Mouse (Mus musculus) left cerebral cortex, postnatal 14 days (tissue): ENCODE data around the gene Csrp1. TPM values are rescaled to one million over a fixed set of nuclear protein-coding genes. Genes with fewer than 3 reads are reported as not detected.

Experiments
- DNase-seq, 2 experiments: peaks; one replicate each; pipeline ENCODE4 v3.0.0; 2021 to 2022; ENCODE audit warnings: low spot score in 2 of 2, mixed read lengths in 1 of 2
- intact Hi-C: fragments of 180-260 bp; cut with DNase I; formaldehyde crosslinking; loops from one replicate; pipeline ENCODE4 v1.15.1; 2025
- long read RNA-seq, 2 experiments: library from polyadenylated mRNA; stranded (forward); transcript quantifications; one replicate each; pipeline ENCODE4 v2.0.0; 2021
- total RNA-seq, 2 experiments: library from RNA; stranded (reverse); gene quantifications; 2 replicates each; pipeline ENCODE4 v1.2.3; 2021

Csrp1 gene
- 100 to 1,000 TPM; 133 to 136 TPM for total RNA-seq
- long read RNA-seq, experiment 1, transcript Csrp1-201 (6 exons, 1,823 nt), result major isoform, 44 of 55 reads
- long read RNA-seq, experiment 1, partial matches to known transcripts, result 8 of 55 reads
- long read RNA-seq, experiment 1, other reads (novel, unspliced or antisense), result 3 of 55 reads
- long read RNA-seq, experiment 2, transcript Csrp1-201 (6 exons, 1,823 nt), result major isoform, 37 of 43 reads
- long read RNA-seq, experiment 2, partial matches to known transcripts, result 4 of 43 reads
- long read RNA-seq, experiment 2, other reads (novel, unspliced or antisense), result 2 of 43 reads

GRCm38 (mm10) chr1:135719983-135720382, at the start of gene Csrp1:
TSS of gene Csrp1 (plus strand) at chr1:135720061.
- intact Hi-C loops, result loop anchor here (1.0 to 10.0 kb wide), 4 partner anchors 33 to 225 kb away; no protein-coding TSS in a partner anchor
- DNase-seq, result no peak

- DNase-seq, result peak; percentile 90 to 91
- intact Hi-C loops, result loop anchor here (1.0 to 2.0 kb wide), 2 partner anchors 126 to 210 kb away; no protein-coding TSS in a partner anchor
Observed at GRCm38 (mm10) chr1:135670397-135671130, 49.3 kb upstream of the Csrp1 start.

- DNase-seq, result no peak
- intact Hi-C loops, result loop anchor here (2.0 kb wide), 1 partner anchor 211 kb away; no protein-coding TSS in a partner anchor
Observed at GRCm38 (mm10) chr1:135671406-135671805, 48.5 kb upstream of the Csrp1 start.

GRCm38 (mm10) chr1:135671956-135672355, 47.9 kb upstream of the Csrp1 start:
- intact Hi-C loops, result loop anchor here (2.0 kb wide), 1 partner anchor 211 kb away; no protein-coding TSS in a partner anchor
- peak in 1 of 2 experiments; percentile 24 for DNase-seq

- DNase-seq, result no peak
- intact Hi-C loops, result no loop called here
Observed at GRCm38 (mm10) chr1:135672374-135672773, 47.5 kb upstream of the Csrp1 start.

DNA sequence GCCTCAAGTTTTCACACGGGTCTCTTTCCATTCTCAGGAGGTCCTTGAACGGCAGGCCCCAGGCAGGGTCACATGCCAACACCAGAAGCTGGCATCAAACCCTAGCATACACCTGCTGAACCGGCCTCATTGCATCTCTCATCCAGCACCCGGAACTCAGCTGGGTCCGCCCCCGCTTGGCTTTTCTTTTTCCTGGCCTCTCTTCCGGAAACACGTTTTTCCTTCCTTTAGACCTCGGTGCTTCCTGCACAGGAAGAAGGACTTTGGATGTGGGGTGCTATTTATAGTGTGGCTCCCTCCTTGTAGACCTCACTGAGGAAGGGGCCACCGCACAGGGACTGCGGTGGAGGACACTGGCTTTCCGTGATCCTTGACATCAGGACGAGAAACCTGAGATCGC, 46.4 kb upstream of the Csrp1 start:
- intact Hi-C loops, result no loop called here
- DNase-seq, result no peak

- no peak for DNase-seq
- intact Hi-C loops, result no loop called here
Observed at GRCm38 (mm10) chr1:135675449-135676129, 44.3 kb upstream of the Csrp1 start.

DNA sequence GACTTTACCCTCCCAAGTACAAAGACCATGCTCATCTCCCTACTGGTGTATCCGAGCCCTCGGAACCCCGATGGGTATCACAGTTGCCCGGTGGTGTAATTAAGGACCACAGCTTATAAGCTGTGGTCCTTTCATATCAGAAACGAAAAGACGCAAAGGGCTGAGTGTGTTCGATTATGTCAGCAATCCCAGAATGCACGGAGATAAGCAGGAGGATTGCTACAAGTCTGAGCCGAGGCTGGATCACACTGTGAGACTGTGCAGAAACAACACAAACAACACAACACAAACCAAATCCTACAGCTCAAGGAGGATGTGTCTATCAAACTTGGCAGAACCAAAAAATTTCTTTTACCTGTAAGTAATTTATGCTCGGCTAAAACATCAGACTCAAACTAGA, 43.6 kb upstream of the Csrp1 start:
- intact Hi-C loops, result no loop called here
- DNase-seq, result no peak

DNA sequence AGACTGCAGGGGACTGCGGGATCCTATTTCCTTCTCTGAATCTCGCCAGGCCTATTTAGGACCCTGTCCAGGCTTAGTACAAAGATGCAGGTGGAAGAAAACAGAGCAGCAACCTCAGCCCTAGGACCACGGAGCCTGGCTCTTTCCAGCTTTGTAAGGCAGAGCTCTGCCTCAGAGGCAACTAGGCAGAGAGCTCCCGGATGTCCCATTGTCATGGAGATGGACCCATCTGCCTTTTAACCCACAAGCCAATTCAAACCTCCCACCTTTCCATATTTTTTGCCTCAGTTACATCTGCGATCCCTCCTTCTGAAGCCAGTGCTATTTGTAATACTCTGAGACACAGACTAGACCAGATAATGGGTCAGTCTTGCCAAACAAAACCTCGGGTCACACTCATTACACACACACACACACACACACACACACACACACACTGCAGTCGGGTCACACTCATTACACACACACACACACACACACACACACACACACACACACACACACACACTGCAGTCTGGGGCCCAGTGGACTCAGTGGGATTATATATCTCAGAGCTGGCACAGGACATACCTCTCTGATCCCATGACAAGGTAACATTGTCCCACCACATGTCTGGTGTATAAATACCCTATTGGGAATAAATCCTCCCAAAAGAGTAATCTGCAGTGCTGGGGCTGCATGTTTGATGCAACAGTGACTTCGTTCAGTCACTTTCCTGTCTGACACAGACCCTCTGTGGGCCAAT, 42.8 kb upstream of the Csrp1 start:
- DNase-seq, result no peak
- intact Hi-C loops, result no loop called here

DNA sequence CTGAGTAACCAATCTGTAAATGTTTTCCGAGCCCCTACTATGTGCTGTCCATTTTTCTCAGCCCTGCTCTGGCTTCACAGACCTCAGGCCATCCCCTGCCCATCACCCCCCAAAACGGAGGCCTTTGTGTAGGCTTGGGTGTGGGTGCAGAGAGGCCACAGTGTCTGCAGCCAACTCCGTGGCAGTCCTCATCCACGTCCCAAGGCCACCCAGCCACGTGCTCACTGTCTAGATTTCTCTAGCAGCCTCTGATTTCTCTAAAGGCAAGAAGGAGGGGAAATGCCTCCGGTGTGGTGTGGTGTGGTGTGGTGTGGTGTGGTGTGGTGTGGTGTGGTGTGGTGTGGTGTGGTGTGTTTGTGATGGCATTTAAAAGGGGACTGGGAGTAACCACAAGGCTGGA, 41.7 kb upstream of the Csrp1 start:
- no peak for DNase-seq
- intact Hi-C loops, result no loop called here

- intact Hi-C loops, result no loop called here
- DNase-seq, result no peak
Observed at GRCm38 (mm10) chr1:135680716-135681115, 39.1 kb upstream of the Csrp1 start.

- DNase-seq, result no peak
- intact Hi-C loops, result no loop called here
Observed at GRCm38 (mm10) chr1:135681122-135681521, 38.7 kb upstream of the Csrp1 start.

DNA sequence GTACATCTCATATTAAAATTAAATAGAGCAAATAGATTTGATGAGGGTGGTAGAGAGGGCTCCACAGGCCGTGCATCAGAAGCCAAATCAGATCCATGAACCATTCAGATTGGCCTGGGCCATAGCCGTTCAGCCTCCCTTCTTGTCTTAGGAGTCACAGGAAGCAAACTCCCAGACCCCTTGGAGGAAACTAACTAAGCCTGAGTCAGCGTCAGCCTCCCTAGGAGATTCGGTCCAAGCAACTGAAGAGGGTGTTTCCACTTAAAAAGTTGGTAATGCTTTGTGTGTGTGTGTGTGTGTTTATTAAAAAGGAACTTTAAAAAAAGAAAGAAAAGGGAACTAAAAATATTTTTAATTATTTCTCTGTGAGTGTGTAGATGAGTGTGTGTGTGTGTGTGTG, 35.0 kb upstream of the Csrp1 start:
- intact Hi-C loops, result no loop called here

DNA sequence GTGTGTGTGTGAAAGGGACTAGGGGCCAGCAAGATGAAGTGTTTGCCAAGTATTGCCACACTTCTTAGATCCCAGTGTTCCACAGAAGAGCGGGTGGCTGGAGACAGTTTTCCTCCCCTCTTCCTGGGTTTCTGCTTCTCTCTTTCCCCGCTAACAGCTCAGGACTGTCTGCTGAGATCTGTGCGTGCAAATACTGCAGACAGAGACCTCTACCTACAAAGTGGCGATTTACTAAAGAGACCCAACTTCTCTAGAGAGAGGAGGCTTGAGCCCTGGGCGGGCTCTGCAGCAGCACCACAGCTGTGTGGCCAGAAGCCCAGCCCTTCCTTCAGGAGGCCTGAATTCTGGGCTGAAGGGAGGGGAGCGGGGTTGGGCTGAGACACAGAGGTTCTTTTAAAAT, 34.5 kb upstream of the Csrp1 start:
- no peak for DNase-seq

More for the DNA sequence above, 35.0 kb upstream of the Csrp1 start:
- DNase-seq, result no peak

GRCm38 (mm10) chr1:135686792-135687510, 32.9 kb upstream of the Csrp1 start:
- intact Hi-C loops, result no loop called here
- DNase-seq, result peak in 1 of 2 experiments; percentile 32

More for the DNA sequence above, 34.5 kb upstream of the Csrp1 start:
- intact Hi-C loops, result no loop called here

GRCm38 (mm10) chr1:135687771-135688492, 31.9 kb upstream of the Csrp1 start:
- peak in 1 of 2 experiments; percentile 43 for DNase-seq
- intact Hi-C loops, result no loop called here

DNA sequence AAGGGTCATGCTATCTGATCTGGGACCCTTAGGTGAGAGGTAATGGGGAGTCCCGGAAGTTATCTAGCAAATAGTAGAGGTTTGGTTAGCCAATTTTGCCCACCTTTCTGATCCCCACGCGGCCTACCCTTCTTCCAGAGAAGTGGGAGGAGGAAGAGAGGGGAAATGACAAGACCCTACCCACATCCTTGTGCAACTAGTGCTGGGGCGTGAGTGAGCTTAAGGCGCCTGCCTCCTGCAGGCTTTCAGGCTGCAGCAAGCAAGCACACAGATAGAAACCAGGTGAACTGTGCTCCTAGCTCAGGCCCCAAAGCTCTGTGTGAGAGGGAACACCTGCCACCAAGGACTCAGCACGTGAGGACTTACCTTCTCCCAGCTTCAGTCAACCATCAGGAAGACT, 31.2 kb upstream of the Csrp1 start:
- intact Hi-C loops, result no loop called here
- no peak for DNase-seq

- intact Hi-C loops, result no loop called here
- no peak for DNase-seq
Observed at GRCm38 (mm10) chr1:135690784-135691416, 29.0 kb upstream of the Csrp1 start.
